Mouse (Mus musculus) stomach, postnatal 0 days (tissue): ENCODE results near the gene Phf12. TPM values are rescaled to one million over a fixed set of nuclear protein-coding genes. Genes with fewer than 3 reads are reported as not detected.

Source experiments
- ATAC-seq: fragments of 200-750 bp; cut with Nextera tagmentation; 2 replicates; pipeline ENCODE4 v1.8.0; 2017; ENCODE audit not compliant: low FRiP score, low TSS enrichment
- DNase-seq: peaks from one replicate; pipeline ENCODE4 v3.0.0-alpha.2; 2016; ENCODE audit warnings: low spot score
- H3K27ac ChIP-seq: fragments of 300-500 bp; sonication (generic); replicated peaks from 2 replicates; pipeline ENCODE4 v1.5.1; 2014; ENCODE audit warnings: mild to moderate bottlenecking, control low read depth
- H3K27me3 ChIP-seq: fragments of 300-500 bp; sonication (generic); 2 replicates; pipeline ENCODE4 v1.6.1; 2014; ENCODE audit warnings: low read length; ENCODE audit not compliant: control insufficient read depth, insufficient read depth
- H3K36me3 ChIP-seq: fragments of 300-500 bp; sonication (generic); 2 replicates; pipeline ENCODE4 v1.6.1; 2014; ENCODE audit warnings: low read length, mixed read lengths; ENCODE audit not compliant: control insufficient read depth, insufficient read depth
- H3K4me1 ChIP-seq: fragments of 300-500 bp; sonication (generic); replicated peaks from 2 replicates; pipeline ENCODE4 v1.6.1; 2014; ENCODE audit warnings: antibody characterized with exemption; ENCODE audit not compliant: control insufficient read depth, insufficient read depth
- H3K4me2 ChIP-seq: fragments of 300-500 bp; sonication (generic); replicated peaks from 2 replicates; pipeline ENCODE4 v1.6.1; 2014; ENCODE audit warnings: low read depth, mild to moderate bottlenecking, control low read depth, moderate library complexity
- H3K4me3 ChIP-seq: fragments of 300-500 bp; sonication (generic); 2 replicates; pipeline ENCODE4 v1.5.1; 2014; ENCODE audit warnings: low read depth, low read length, control low read depth
- H3K9ac ChIP-seq: fragments of 300-500 bp; sonication (generic); 2 replicates; pipeline ENCODE4 v1.6.1; 2014; ENCODE audit warnings: mild to moderate bottlenecking, low read length, control low read depth, mixed read lengths
- H3K9me3 ChIP-seq: fragments of 300-500 bp; sonication (generic); 2 replicates; pipeline ENCODE4 v1.6.1; 2016; ENCODE audit warnings: low read length; ENCODE audit not compliant: control insufficient read depth
- CTCF ChIP-seq: IDR thresholded peaks from 2 replicates; pipeline ENCODE4 v1.5.1; 2016; ENCODE audit warnings: antibody characterized with exemption, low read depth, mild to moderate bottlenecking, moderate library complexity
- EP300 ChIP-seq: optimal IDR thresholded peaks from 2 replicates; pipeline ENCODE3; 2016; ENCODE audit warnings: antibody characterized with exemption
- WGBS: fragments of 180-500 bp; shearing (Covaris S2); extraction: QIAGEN DNeasy Blood & Tissue Kit; methylation state at CpG from one replicate; pipeline ENCODE4 v1.1.7; 2014; 5-methylcytosine and 5-hydroxymethylcytosine counted together
- polyA plus RNA-seq: library from polyadenylated mRNA; unstranded; fragments of >200 nt; fragmentation: Nextera tagmentation; extraction: Ambion mirVana; gene quantifications from 2 replicates; pipeline ENCODE4 v1.2.1, GENCODE M21; 2015

Gene Phf12
- polyA plus RNA-seq, 1 experiment from 2014 or later = 5.3 TPM

DNA sequence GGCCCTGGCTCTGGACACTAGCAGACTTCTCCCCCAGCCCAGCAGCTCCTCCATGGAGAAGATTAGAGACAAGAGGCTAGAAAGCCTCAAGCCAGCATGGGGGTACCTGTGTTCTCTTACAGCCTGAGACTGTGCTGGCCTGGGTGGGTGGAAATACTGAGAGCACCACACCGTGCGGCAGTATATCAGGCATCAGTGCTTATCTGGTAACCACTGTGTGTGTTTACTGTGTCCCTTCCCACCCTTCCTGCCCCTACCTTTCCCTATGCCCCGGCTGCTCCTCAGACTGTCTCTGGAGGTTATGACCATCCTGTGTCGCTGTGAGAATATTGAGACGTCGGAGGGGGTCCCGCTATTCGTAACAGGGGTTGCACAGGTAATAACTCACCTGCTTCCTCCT lies 70.5 kb downstream of the Phf12 start:
- no peak overlapping the region for H3K9ac ChIP-seq
- no peak overlapping the region for H3K4me2 ChIP-seq
- H3K4me1 ChIP-seq = no peaks in the 10 kb centered on the region
- no peaks in the 10 kb centered on the region for H3K9me3 ChIP-seq
- no peak for DNase-seq
- H3K4me3 ChIP-seq = no peak overlapping the region
- peaks cover under 1% of the 10 kb centered on the region; the same call in 1 of the 2 replicates for H3K36me3 ChIP-seq
- no peak for ATAC-seq
- H3K27ac ChIP-seq = no peak overlapping the region
- 80% methylated on average over 8 of the region's 8 CpGs for WGBS
- no peak for TF ChIP-seq EP300
- no peak for TF ChIP-seq CTCF
- no peaks in the 10 kb centered on the region for H3K27me3 ChIP-seq

GRCm38 (mm10) chr11:78056946-78057345 lies 74.4 kb downstream of the Phf12 start:
- Histone ChIP-seq H3K9me3 (no peaks in the 10 kb centered on the region), H3K36me3 (peaks cover 11% of the 10 kb centered on the region), H3K9ac (no peak overlapping the region), H3K4me3 (no peak overlapping the region), H3K27me3 (no peaks in the 10 kb centered on the region), H3K4me2 (no peak overlapping the region), H3K27ac (no peak overlapping the region), H3K4me1 (no peaks in the 10 kb centered on the region)
- 87% methylated on average over 8 of the region's 8 CpGs for WGBS
- TF ChIP-seq EP300 (no peak), CTCF (no peak)
- no peak for ATAC-seq
- no peak for DNase-seq

- Histone ChIP-seq H3K27ac (no peak overlapping the region), H3K36me3 (peaks cover 11% of the 10 kb centered on the region), H3K9me3 (no peaks in the 10 kb centered on the region), H3K4me1 (no peaks in the 10 kb centered on the region), H3K9ac (no peak overlapping the region), H3K27me3 (no peaks in the 10 kb centered on the region), H3K4me2 (no peak overlapping the region), H3K4me3 (no peak overlapping the region)
- peak; percentile 77 for ATAC-seq
- peak; percentile 93 for TF ChIP-seq CTCF
- no peak for TF ChIP-seq EP300
- WGBS = 49% methylated on average over 9 of the region's 9 CpGs
- DNase-seq = peak; percentile 76
These were observed 77.5 kb downstream of the Phf12 start for GRCm38 (mm10) chr11:78059833-78060757.

- H3K36me3 ChIP-seq = peaks cover 11% of the 10 kb centered on the region
- no peaks in the 10 kb centered on the region for H3K4me1 ChIP-seq
- H3K4me2 ChIP-seq = no peak overlapping the region
- H3K9ac ChIP-seq = no peak overlapping the region
- no peak overlapping the region for H3K27ac ChIP-seq
- TF ChIP-seq EP300 = no peak
- no peak for TF ChIP-seq CTCF
- ATAC-seq = no peak
- no peak overlapping the region for H3K4me3 ChIP-seq
- WGBS = 90% methylated on average over 1 of the region's 1 CpGs
- H3K9me3 ChIP-seq = no peaks in the 10 kb centered on the region
- no peaks in the 10 kb centered on the region for H3K27me3 ChIP-seq
- DNase-seq = no peak
These were observed 80.0 kb downstream of the Phf12 start for GRCm38 (mm10) chr11:78062563-78062962.

DNA sequence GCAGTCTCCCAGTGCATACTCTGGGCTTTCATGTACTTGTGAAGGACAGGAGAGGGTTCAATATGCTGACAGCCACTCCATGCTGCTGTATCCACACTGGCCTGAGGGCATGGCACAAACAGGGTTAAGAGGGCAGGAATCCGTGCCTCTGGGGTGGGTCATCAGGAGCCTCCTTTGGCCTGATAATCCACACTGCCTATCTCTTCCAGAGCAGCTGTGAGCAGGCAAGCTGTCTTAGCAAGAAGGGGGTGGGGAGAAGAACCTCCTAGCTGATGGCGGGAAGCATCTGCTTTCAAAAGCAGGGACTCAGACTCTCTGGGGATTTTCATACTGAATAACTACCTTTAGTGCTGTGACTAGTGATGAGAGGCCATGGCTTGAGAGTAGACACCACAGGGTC lies 83.4 kb downstream of the Phf12 start:
- Histone ChIP-seq H3K9ac (no peak overlapping the region), H3K4me1 (no peaks in the 10 kb centered on the region), H3K27ac (no peak overlapping the region), H3K9me3 (no peaks in the 10 kb centered on the region), H3K27me3 (no peaks in the 10 kb centered on the region), H3K36me3 (no peaks in the 10 kb centered on the region), H3K4me2 (no peak overlapping the region), H3K4me3 (no peak overlapping the region)
- no peak for TF ChIP-seq EP300
- no peak for TF ChIP-seq CTCF
- WGBS = 25% methylated on average over 2 of the region's 2 CpGs
- DNase-seq = no peak
- ATAC-seq = no peak

GRCm38 (mm10) chr11:78066641-78067040 lies 84.1 kb downstream of the Phf12 start:
- ATAC-seq (no peak), DNase-seq (no peak)
- Histone ChIP-seq H3K4me2 (no peak overlapping the region), H3K36me3 (no peaks in the 10 kb centered on the region), H3K9me3 (no peaks in the 10 kb centered on the region), H3K4me3 (no peak overlapping the region), H3K27ac (no peak overlapping the region), H3K4me1 (no peaks in the 10 kb centered on the region), H3K27me3 (no peaks in the 10 kb centered on the region), H3K9ac (no peak overlapping the region)
- TF ChIP-seq CTCF = no peak
- TF ChIP-seq EP300 = no peak
- WGBS = 72% methylated on average over 2 of the region's 2 CpGs
